Mouse (Mus musculus): ENCODE measurements around the gene Ccnd3.

DNA sequence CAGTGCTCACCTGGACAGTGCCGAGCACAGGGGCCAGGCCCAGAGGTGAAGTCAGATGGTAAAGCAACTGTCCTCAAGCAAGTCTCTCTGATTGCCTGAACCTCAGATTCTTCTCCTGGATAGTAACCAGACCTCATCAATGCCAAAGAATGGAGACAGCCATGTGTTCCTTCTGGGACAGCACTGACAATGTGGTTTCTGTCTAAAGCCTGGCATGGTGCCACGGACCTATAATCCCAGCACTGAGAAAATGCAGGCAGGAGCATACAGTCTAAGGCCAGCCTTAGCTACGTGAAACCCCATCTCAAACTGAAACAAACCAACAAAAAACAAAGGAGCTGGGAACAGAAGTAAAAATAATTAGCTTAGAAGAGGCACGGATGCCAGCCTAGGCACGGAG lies 34.2 kb upstream of the Ccnd3 start:
- no peak for TF ChIP-seq CTCF (IDR thresholded peaks at IDR 0.05; ENCODE audit: low read depth, low read length)
- no peak for TF ChIP-seq POLR2A (IDR thresholded peaks at IDR 0.05; ENCODE audit: borderline replicate concordance, low read depth, low read length)
